Mouse (Mus musculus) heart, postnatal 0 days (tissue): ENCODE results near the gene Ppp2r5d.

Experiments
- CTCF ChIP-seq: IDR thresholded peaks from 2 replicates; pipeline ENCODE4 v1.5.1; 2016; ENCODE audit warnings: antibody characterized with exemption, control low read depth, low read depth
- EP300 ChIP-seq: IDR thresholded peaks from 2 replicates; pipeline ENCODE4 v1.6.1; 2016; ENCODE audit warnings: antibody characterized with exemption, low read depth

DNA sequence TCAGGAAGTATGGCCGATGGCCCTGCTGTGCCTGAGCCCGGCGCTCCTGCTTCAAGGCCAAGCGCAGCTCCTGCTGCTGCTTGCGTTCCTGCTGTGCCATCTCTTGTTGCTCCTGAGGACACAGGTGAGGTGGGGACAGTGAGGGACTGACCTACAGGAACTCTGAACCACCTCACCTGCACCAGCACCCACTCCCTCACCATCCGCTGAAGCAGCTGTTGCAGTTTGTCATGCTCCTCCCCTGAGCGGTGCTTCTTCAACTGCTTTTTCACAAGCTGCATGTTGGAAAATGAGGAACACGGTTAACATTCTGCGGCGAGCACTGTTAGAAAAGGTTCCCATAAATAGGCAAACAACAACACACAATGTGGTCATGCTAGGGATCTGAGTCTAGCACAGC lies 35.0 kb downstream of the Ppp2r5d start:
- no peak for TF ChIP-seq CTCF
- TF ChIP-seq EP300: no peak
